Mouse (Mus musculus) layer of hippocampus, postnatal 36 days (tissue): ENCODE results near the gene Prm1. TPM values are rescaled to one million over a fixed set of nuclear protein-coding genes. Genes with fewer than 3 reads are reported as not detected.
"Not testable (repeated sequence)": the region's sequence is repeated elsewhere in the genome, so short reads cannot be mapped to it uniquely, and the experiment has no call there.

Source experiments
- DNase-seq, 2 experiments: peaks; one replicate each; pipeline ENCODE4 v3.0.0; 2022
- total RNA-seq, 2 experiments: library from RNA; stranded (reverse); gene quantifications; 2 replicates each; pipeline ENCODE4 v1.2.3; 2021

The Prm1 gene
- total RNA-seq, 2 experiments from 2014 or later, result not detected

DNA sequence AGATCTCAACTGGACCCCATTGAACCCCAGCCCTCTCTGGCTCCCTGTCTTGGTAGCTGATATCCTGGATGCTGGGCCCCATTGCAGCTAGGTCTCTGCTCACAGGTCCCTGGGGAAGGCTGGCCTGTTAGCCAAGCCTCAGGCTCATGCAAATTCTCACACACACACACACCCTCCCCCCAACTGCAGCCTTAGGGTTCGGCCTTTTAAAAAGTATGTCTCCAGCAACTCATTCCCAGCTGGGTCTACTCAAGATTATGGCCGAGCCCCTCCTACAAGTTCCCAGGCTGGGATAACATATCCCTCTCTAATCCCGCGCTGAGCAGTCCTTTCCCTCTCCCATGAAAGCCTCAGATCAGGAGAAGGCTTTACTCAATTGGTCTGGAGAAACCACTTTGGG, 15.7 kb upstream of the Prm1 start:
- no peak for DNase-seq

DNA sequence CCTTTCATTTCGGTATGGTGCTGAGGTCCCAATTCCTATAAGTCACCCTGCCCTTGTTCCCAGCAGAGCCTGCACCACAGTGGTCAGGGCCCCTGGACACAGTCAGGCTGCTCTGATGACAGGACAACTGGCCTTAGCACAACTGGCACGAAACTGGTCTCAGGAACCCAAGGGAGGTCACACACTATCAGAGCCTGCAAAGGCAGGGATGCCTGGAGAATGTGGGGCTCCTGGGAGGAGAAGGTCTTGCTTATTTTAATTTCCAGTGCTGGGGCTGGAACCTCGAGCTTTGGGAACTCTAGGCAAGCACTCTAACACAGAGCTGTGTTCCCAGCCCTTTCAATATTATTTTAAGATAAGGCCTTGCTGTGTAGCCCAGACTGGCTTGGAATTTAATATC, 14.3 kb upstream of the Prm1 start:
- no peak for DNase-seq

DNA sequence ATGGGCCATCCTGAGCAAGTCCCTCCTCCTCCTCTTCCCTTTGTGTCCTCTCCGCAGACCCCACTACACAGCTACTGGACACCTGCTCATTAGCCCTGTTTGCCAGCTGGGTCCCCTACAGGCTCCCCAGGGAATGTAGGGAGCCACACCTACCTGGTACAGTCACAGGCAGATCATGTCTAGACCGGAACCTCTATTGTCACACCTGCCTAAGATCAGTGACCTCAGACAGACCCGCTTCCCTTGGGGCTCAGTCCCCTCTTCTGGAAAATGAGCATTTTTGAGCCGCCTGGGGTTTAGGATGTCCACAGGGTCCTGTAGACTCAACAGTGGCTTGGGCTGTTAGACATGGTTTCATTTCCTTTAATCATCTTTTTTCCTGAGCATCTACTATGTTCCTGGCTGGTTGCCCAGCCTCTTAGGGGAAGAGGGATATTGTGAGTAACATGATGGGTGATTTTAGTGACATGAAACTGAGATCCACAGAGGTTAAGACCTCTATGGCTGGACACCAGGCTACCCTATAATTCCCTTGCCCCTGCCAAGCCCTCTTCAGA, 13.0 kb upstream of the Prm1 start:
- DNase-seq, result no peak

DNA sequence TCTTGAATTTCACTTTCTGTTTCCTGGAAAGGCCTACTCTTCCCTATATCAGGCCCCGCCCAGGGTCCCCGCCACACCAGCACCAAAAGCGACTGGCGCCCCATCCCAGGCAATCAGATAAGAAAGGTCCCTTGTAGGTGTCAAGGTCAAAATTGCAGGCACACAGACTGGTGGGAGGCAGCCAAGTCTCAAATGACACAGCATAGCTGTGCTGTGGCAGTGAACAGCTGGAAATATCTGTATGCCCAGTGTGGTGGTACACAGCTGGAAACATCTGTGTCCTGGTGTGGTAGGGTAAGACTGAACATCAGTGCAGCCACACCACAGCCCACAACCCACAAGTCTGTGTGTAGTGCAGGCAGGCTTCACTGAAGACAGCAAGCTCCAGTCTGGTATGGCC, 9.2 kb upstream of the Prm1 start:
- no peak for DNase-seq

DNA sequence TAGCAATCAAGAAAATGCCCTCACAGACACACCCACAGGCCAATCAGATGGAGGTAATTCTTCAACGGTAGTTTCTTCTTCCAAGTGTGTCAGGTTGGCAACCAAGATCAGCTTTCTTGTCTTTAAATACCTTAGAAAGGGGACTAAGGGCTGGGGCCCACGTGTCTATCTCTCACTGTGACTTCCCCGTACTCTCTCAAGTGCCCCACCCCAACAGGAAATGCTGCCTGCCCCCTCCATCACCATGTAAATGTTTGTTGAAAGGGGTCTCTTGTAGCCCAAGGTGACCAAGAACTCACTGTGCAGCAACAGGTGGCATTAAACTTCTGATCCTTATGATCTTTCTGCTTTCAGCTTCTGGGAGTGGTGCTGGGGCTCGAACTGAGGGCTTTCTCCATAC, 8.1 kb upstream of the Prm1 start:
- DNase-seq, result no peak

DNA sequence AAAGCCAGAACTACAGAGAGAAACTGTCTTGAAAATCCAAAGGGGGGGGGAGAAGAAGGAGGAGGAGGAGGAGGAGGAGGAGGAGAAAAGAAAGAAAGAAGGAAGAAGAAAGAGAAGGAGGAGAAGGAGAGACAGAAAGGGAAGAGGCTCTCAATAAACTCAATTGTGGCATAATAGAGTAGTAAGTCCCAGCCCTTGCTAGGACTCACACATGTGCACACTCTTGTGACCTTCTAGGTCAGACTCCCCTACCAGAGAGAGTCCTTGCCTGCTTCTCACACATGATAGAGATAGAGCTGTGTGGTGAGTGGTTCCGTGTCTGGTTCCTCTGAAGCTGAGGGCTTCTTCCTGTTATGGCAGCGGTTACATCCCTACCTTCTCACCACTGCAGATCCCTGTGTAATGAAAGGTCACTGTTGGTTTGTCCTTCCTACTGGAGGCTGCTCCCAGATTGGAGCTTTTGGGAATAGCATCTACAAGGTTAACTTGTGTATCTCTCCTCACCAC, 7.3 kb upstream of the Prm1 start, which contains the start of gene Gm11172:
Gene Gm11172, plus strand, starts transcription at position 51 of the 507 bp plus-strand sequence.
- DNase-seq, result no peak

DNA sequence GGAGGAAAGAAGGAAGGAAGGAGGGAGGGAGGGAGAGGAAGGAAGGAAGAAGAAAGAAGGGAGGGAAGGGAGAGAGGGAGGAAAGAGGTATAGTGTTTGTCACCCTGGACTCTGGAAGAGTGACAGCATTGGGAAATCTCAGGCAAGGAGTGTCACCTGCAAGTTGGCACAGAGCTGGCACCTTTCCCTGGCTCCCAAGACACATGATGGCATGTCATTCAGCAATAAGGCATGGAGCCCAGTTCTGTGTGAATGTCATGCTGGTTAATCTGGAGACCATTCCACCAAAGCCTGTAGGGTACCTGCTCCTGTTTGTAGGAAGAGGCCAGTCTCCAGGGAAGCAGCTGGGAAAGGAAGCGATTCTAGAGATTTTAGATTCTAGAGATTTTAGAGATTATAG, 4.7 kb upstream of the Prm1 start:
- no peak for DNase-seq

DNA sequence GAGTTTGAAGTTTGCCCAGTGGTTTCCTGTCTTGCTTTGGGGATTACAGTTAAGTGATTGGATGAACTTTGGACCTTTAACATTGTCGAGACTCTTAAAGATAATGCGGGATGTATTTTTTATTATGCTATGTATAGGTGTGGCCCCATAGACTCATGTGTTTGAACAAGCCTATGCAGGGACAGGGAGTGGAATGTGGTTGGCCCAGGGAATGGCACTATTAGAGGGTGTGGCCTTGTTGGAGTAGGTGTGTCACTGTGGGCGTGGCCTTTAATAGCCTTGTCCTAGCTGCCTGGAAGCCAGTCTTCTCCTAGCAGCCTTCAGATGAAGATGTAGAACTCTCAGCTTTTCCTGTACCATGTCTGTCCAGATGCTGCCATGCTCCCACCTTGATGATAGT, 3.2 kb downstream of the Prm1 start:
- not testable (repeated sequence) for DNase-seq

DNA sequence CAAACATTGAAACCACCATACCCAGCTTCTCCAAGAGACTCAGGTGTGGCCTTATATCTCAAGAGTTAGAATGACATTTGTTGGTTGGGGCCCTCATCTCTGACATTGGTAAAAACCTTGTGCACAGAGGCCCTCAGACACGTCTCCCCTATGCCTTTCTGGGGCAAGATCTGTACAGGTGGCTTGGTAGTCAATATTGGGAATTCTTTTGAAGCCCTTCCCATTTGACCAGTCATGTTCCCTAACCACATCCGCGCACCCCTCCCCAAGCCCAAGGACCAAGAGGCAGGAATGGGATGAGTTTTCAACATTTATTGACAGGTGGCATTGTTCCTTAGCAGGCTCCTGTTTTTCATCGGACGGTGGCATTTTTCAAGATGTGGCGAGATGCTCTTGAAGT, 9.6 kb downstream of the Prm1 start, which contains the start of gene Prm2:
Gene Prm2, minus strand, starts transcription at position 101 of the 400 bp plus-strand sequence.
- DNase-seq, result no peak

DNA sequence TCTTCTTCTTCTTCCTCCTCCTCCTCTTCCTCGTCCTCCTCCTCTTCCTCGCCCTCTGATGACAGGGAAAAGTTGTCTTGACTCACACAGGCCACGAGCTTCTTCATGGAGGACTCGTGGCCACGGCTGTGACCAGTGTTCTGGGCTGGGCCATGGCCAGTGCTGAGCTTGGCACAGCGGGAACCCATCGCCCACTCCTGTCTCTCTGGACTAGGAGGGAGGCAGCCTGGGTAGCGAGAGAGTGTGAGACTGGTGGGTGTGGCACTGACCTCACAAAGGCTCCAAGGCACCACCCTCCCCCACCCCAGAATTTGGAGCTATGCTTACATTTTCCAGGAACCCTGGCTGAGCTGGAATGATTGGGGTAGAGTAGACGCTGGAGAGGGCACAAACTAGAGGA, 14.9 kb downstream of the Prm1 start, which contains the start of gene Prm3:
Gene Prm3, minus strand, starts transcription at position 213 of the 400 bp plus-strand sequence.
- DNase-seq, result no peak

DNA sequence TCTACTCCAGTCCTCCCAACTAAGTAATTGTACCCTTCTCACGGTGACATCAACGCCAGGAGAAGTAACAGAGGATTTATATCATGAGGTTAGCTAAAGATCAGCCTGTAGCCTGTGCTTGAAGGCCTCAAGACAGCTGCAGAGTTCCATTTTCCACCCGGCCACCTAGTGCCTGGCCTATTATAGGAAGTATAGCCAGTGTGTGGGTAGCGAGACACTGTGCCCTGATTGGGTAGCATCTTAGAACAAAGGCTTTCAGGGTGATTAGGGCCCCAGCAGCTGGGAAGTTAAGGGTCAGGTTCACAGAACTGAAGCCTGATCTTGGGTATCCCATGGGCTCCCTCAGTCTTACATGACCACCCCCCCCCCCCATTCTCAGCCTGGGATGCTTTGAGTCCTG, 16.8 kb downstream of the Prm1 start:
- no peak for DNase-seq

DNA sequence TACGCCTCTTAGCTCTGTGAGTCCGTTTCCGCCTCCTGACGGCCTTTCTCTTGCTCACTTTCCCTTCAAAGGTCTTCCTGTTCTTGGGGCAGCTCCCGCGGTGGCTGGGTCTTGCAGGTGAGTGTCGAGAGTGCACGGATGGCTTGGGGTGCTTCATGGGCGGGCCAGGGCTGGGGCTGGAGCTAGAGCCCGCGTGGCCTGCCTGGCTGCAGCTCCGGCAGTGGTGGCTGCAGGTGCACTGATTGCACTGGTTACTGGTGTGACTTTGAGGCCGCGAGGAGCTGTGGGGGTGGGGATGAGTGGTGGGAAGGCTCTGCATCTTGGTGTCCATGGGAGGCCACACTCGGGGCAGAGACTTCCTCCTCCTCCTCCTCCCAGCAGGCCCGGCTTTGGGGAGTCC, 17.4 kb downstream of the Prm1 start, which contains the start of gene Tnp2:
Gene Tnp2, minus strand, starts transcription at position 390 of the 400 bp plus-strand sequence.
- DNase-seq, result no peak

DNA sequence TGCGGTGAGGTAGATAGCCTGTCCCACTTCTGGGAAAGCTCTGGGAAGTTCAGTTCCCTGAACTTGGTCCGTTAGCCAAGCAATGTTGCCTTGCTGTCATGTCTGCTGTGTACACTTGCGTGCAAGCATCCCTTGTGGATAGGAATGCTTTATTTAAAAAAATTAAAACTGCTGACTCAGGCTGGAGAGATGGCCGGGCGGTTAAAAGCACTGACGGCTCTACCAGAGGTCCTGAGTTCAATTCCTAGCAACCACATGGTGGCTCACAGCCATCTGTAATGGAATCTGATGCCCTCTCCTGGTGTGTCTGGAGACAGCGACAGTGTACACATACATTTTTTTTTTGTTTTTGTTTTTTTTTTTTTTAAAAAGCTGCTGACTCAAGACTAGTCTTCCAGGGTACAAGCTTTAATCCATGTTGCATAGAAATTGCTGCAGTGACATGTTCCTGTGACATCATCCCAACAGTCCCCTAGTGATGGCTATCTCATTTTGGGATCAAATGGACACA, 18.0 kb downstream of the Prm1 start:
- no peak for DNase-seq

DNA sequence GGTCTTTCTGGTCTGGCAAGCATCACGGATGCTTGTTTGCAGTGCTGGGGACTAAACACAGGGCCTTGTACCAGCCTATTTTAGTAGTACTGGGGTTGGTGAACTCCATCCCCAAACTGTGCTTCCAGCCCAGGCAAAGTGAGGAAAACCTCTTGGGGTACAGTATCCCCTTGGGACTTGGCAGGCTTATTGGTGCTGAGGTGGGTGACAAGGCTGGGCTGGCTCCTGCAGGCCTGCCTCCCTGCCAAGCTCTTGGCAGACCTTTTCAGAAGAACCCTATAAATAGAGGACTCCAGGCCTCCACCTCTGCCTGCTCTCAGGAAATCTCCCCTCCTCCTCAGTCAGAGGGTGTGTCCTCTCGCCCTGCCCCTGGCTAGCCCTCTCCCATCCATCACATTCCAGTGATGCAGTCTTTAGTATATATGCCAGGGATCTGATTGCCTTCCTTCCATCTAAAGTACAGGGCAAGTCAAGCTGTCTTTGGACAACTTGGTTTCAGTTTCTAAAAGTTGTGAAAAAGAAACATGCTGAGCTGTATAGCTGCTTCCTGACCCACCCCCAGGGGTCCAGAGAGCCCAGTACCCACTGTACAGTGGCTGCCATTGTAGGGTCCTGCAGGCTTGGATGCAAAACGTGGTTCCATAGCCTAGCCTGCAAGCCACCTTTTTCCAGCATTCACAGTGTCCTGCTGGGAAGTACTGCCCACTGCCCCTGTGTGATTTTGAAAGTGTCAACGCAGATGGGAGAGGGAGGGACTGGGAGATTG, 18.7 kb downstream of the Prm1 start:
- DNase-seq, result no peak

DNA sequence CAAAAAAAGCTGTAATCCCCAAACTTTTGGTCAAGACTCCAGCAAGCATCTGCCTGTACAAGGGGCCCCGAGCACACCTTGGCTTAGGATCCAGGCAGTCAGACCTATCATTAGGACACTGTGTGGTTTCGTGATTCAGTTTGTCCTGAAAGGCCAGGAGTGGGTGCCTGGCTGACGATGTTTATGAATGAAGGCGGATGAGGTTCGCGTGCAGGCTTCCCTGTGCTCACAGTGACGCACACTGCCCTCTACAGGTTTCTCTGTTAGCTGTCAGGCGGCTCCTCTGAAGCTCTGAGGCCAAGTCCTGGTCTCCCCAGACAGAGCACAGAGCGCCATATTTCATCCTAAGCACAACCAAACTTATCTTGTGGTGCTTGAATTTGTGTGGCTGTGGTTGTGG, 19.4 kb downstream of the Prm1 start:
- DNase-seq, result peak; percentile 70 to 74

DNA sequence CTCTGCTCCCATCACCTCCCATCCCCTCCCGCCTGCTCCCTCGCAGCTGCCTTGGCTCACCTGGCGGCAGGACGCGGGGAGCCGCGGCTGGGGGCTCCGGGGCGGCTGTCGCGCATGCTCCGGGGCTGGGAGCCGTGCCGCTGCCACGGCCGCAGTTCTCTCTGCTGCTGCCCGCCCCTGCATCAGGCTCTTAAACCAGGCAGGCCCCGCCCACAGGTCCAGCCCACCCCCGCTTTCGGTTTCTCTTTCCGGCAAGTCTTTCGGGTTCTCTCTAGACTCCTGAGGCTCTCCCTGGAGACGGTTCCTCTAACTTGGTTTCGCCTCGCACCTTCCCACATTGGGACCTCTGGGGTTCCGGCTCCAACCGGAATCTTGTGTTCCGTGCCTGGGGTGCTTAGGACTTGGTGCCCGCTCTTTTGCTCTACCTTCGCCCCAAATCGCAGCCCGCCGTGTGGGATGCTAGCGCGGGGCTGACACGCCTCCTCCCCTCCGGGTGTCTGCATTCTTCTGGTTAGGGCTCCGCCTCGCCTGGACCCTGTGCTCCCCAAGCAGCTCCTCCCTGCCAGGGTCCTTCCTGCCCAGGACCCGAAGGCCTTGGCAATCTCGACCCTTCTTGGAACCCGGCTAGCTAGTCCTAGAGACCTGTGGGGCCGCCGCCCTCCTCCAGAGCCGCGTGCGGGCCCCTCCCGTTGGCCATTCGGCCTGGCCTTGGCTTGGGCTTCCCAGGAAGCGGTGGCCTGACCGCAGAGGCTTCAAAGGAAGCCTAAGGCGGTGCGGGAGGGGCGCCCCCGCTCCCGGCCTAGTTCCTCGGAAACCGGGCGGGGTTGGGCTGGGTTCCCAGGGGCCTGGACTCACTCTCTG, 20.0 kb downstream of the Prm1 start, which contains the start of gene Socs1:
Gene Socs1, minus strand, starts transcription at position 166 of the 861 bp plus-strand sequence.
- peak; percentile 73 to 74 for DNase-seq

DNA sequence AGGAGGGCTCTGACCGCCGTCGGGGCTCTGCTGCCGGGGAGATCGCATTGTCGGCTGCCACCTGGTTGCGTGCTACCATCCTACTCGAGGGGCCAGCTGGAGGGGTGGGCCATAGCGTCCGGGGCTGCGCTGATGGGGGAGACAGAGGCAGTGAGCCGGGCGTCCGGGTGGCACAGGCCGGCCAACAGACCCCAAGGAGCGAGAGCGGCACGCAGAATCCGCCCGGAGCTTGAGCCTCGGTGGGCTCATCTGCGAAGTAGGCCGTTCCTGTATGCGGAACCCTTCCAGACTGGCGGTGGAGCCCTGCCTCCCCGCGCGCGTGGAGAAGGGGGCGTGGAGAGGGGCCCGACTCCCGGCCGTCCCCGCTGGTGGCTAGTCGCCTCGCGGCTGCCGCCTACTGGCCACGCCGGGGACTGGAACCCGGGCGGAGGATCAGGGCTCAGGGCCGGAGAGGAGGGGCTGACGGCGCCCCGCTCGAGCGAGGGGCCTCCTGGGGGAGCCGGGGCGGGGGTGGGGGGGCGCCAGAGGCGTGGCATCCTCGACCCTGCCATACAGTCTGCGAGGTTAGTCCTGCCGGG, 20.8 kb downstream of the Prm1 start:
- DNase-seq, result peak; percentile 84 to 85

DNA sequence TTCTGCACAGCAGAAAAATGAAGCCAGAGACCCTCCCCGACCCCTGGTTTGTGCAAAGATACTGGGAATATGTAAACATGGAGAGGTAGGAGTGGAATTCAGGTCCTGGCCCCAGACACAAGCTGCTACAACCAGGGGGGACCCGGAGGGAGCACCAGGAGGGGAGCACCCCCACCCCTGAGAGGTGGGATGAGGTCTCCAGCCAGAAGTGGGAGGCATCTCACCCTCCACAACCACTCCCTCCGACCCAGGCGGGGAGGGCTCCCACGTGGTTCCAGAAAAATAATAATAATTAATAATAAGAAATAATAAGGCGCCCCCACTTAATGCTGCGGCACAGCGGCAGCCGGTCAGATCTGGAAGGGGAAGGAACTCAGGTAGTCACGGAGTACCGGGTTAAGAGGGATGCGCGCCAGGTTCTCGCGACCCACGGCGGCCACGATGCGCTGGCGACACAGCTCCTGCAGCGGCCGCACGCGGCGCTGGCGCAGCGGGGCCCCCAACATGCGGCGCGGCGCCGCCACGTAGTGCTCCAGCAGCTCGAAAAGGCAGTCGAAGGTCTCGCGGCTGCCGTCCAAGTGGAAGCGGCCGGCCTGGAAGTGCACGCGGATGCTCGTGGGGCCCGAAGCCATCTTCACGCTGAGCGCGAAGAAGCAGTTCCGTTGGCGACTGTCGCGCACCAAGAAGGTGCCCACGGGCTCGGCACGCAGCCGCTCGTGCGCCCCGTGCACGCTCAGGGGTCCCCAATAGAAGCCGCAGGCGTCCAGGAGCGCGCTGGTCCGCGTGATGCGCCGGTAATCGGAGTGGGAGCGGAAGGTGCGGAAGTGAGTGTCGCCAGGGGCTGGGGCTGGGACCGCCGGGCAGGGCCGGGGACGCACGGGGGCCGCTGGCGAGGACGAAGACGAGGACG, 21.5 kb downstream of the Prm1 start:
- no peak for DNase-seq

DNA sequence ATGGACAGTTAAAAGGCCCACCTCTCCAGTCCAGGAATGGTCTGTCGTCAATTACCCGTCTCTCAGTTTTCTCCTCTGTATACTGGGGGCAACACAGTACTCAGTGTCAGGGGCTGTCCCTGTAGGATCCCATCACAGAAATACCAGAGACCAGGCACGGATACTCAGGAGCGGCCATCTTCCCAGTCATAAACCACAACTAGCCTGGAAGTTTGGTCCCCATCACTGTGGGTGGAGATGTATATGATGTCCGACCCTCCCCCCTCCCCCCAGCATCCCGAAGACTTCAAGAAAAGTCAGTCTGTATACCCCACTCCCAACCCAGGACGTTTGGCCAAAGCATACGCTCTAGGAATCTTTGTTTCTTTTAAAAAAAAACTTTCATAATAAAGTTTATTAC, 22.2 kb downstream of the Prm1 start:
- DNase-seq, result no peak

DNA sequence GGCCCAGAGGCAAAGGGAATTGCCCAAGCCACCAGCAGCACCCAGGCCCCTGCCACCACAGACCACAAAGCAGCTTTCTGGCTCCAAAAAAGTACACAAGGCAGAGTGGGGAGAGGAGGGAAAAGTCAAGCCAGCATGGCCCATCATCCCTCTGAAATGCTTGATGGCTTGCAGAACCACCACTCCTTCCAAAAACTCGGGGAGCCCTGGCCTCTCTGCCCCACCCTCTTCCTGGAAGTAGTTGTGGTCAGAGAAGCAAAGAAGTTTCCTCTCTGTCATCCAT, 22.5 kb downstream of the Prm1 start:
- DNase-seq, result no peak
